Mouse (Mus musculus): ENCODE data around the gene Gm44511.

DNA sequence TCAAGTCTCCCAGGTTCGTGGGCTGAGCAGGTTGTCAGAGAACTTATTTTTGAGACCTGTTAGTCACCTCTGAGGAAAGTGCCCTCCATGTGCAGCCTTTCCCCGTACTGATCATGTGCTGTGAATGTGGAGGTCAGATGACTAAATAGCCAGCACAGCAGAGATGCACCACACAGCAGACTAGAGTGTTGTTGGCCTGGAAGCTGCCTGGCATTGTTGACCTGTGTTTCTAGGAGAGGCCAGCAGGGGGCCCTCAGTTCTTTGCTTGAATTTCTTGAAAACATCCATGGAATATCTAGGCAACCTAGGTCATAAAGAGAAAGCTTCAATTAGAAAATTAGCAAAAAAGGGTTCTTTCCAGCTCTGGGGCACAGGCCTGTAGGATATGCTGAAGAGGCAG lies 23.8 kb upstream of the Gm44511 start:
- TF ChIP-seq MAX (IDR thresholded peaks at IDR 0.05; ENCODE audit: low read length): no peak
- no peak for TF ChIP-seq GATA1 (IDR thresholded peaks at IDR 0.05; ENCODE audit: low read depth, low read length)
- TF ChIP-seq RCOR1 (IDR thresholded peaks at IDR 0.05; ENCODE audit: low read depth, low read length): no peak
- peak; percentile 53 to 81 (median 68) for TF ChIP-seq CTCF (IDR thresholded peaks at IDR 0.05 in 2 of 3, conservative IDR thresholded peaks at IDR 0.05 in 1 of 3; ENCODE audit: control insufficient read depth in 1 of 3, insufficient read depth in 1 of 3, low read depth in 2 of 3, low read length in 3 of 3, poor library complexity in 1 of 3, severe bottlenecking in 1 of 3)
- no peak for TF ChIP-seq POLR2A (IDR thresholded peaks at IDR 0.05; ENCODE audit: control insufficient read depth in 1 of 2, insufficient read depth in 1 of 2, low read depth in 1 of 2, low read length in 2 of 2, poor library complexity in 1 of 2)
